Mouse (Mus musculus) C2C12 (cell line): ENCODE data around the gene Satb2.

ENCODE experiments used
- CEBPB ChIP-seq: IDR thresholded peaks from one replicate; pipeline ENCODE4 v1.6.1; 2011; ENCODE audit warnings: low read depth, mild to moderate bottlenecking, control low read depth, moderate library complexity
- CTCF ChIP-seq: IDR thresholded peaks from one replicate; pipeline ENCODE4 v1.5.1; 2011; ENCODE audit not compliant: control insufficient read depth, insufficient read depth, insufficient read length
- FOSL1 ChIP-seq: IDR thresholded peaks from one replicate; pipeline ENCODE4 v1.8.0; 2011; ENCODE audit warnings: mild to moderate bottlenecking, low read length; ENCODE audit not compliant: poor library complexity, insufficient read depth, severe bottlenecking
- MAX ChIP-seq: IDR thresholded peaks from one replicate; pipeline ENCODE4 v1.6.1; 2011; ENCODE audit warnings: mild to moderate bottlenecking, control low read depth
- MYOG ChIP-seq: IDR thresholded peaks from one replicate; pipeline ENCODE4 v1.6.1; 2011; ENCODE audit not compliant: control insufficient read depth, insufficient read length; ENCODE audit errors: extremely low read depth

- no peak for TF ChIP-seq CTCF
- TF ChIP-seq MAX = no peak
- TF ChIP-seq MYOG = no peak
- TF ChIP-seq CEBPB = no peak
- no peak for TF ChIP-seq FOSL1
These were observed 48.4 kb downstream of the Satb2 start for GRCm38 (mm10) chr1:56930096-56930495.
